Mouse (Mus musculus): ENCODE measurements at regions not wholly inside any gene's neighbourhood (a gene's known extent, or its start where the extent isn't known, plus 50 kb on each side); places are given as distances from the start of the nearest gene placed in this dataset.
"Not testable (repeated sequence)": the region's sequence is repeated elsewhere in the genome, so short reads cannot be mapped to it uniquely, and the experiment has no call there.

- no peak for DNase-seq
- intact Hi-C loops (cut with DNase I): no loop called here
Measured at GRCm38 (mm10) chr13:104549016-104549415, 243.3 kb upstream of the Srek1ip1 start.

- intact Hi-C loops (cut with DNase I): no loop called here
Measured at GRCm38 (mm10) chr13:104553329-104553728, 239.0 kb upstream of the Srek1ip1 start.

GRCm38 (mm10) chr13:104556609-104557008 lies 235.7 kb upstream of the Srek1ip1 start:
- intact Hi-C loops (cut with DNase I); DNase-seq: not testable (repeated sequence)

More at GRCm38 (mm10) chr13:104553329-104553728, 239.0 kb upstream of the Srek1ip1 start:
- no peak for DNase-seq

GRCm38 (mm10) chr13:104559876-104560275 lies 232.4 kb upstream of the Srek1ip1 start:
- intact Hi-C loops (cut with DNase I): no loop called here
- DNase-seq: no peak

GRCm38 (mm10) chr13:104560500-104561114 lies 231.7 kb upstream of the Srek1ip1 start:
- intact Hi-C loops (cut with DNase I): no loop called here
- peak; percentile 35 to 38 for DNase-seq

- intact Hi-C loops (cut with DNase I): no loop called here
- no peak for DNase-seq
Measured at GRCm38 (mm10) chr13:104562536-104562935, 229.7 kb upstream of the Srek1ip1 start.

GRCm38 (mm10) chr13:104563019-104563418 lies 229.3 kb upstream of the Srek1ip1 start:
- DNase-seq: no peak
- intact Hi-C loops (cut with DNase I): no loop called here

GRCm38 (mm10) chr13:104563889-104564288 lies 228.4 kb upstream of the Srek1ip1 start:
- intact Hi-C loops (cut with DNase I): no loop called here

GRCm38 (mm10) chr13:104569765-104570164 lies 222.5 kb upstream of the Srek1ip1 start:
- no peak for DNase-seq
- intact Hi-C loops (cut with DNase I): no loop called here

More at GRCm38 (mm10) chr13:104563889-104564288, 228.4 kb upstream of the Srek1ip1 start:
- no peak for DNase-seq

- intact Hi-C loops (cut with DNase I): no loop called here
- DNase-seq: no peak
Measured at GRCm38 (mm10) chr13:104572236-104572635, 220.0 kb upstream of the Srek1ip1 start.

- intact Hi-C loops (cut with DNase I): no loop called here
- DNase-seq: no peak
Measured at GRCm38 (mm10) chr13:104574396-104574795, 217.9 kb upstream of the Srek1ip1 start.

GRCm38 (mm10) chr13:104576188-104576789 lies 216.0 kb upstream of the Srek1ip1 start:
- DNase-seq: no peak
- intact Hi-C loops (cut with DNase I): no loop called here

- no peak for DNase-seq
- intact Hi-C loops (cut with DNase I): no loop called here
Measured at GRCm38 (mm10) chr13:104577856-104578255, 214.4 kb upstream of the Srek1ip1 start.

GRCm38 (mm10) chr13:104580686-104581350 lies 211.5 kb upstream of the Srek1ip1 start:
- DNase-seq: no peak
- intact Hi-C loops (cut with DNase I): no loop called here

All from heart, postnatal 10 days (tissue).